Mouse (Mus musculus) stomach, postnatal 0 days (tissue): ENCODE measurements around the gene Ifi208.

ENCODE experiments used
- CTCF ChIP-seq: IDR thresholded peaks from 2 replicates; pipeline ENCODE4 v1.5.1; 2016; ENCODE audit warnings: antibody characterized with exemption, low read depth, mild to moderate bottlenecking, moderate library complexity
- EP300 ChIP-seq: optimal IDR thresholded peaks from 2 replicates; pipeline ENCODE3; 2016; ENCODE audit warnings: antibody characterized with exemption

DNA sequence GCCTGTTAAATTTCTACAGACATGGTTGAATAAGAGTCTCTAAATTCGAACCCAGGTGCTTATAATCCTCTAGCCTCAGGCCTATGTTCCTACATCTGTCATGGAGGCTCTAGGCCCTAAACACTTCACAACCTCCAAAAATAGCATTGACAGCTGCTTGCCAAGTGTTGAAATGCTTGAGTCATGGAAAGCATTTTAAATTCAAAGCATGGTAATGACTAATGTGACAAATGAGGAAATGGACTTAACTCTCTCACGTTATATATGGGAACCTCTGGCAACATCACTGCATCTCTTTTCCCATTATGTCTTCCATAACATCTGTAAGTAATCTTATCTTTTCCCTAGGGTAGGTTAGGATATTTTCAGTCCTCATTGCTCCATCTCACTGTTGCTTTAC is 63.5 kb downstream of the Ifi208 start:
- no peak for TF ChIP-seq EP300
- no peak for TF ChIP-seq CTCF
